ENCODE assay signal across 15 mouse cellular contexts in genomic region chr8:61341587-61342441, GRCm38 (mm10).
DNase-seq lines count a peak whose midpoint lies in the region; ATAC-seq and TF ChIP-seq lines count a peak whose summit lies in the region.
"Had no signal": no experiment of that assay in that cellular context is flagged by ENCODE, and none has a peak within 500 bp of the region (broad histone marks: within the 10 kb centered on the region; RNA-seq: fewer than 3 reads in every experiment).

No protein-coding gene starts in this region.

- H3K4me1 ChIP-seq in hindbrain, postnatal 0 days (ENCODE audit: insufficient read depth, low read length): no peaks in the 10 kb centered on the region
- H3K4me1 ChIP-seq in hindbrain, embryonic 11.5 days (replicated peaks; ENCODE audit: control insufficient read depth, insufficient read depth, low read length): no peaks in the 10 kb centered on the region
- peaks cover 11% of the 10 kb centered on the region for H3K4me1 ChIP-seq in kidney, postnatal 0 days (replicated peaks; ENCODE audit: insufficient read depth, low read length)
- H3K4me1 ChIP-seq: embryonic facial prominence, embryonic 15.5 days had no signal

- no peak overlapping the region for H3K9ac ChIP-seq in hindbrain, postnatal 0 days (replicated peaks; ENCODE audit: low read length)
- no peak overlapping the region for H3K9ac ChIP-seq in hindbrain, embryonic 11.5 days (ENCODE audit: low read depth, low read length)
- no peak overlapping the region for H3K9ac ChIP-seq in kidney, postnatal 0 days (ENCODE audit: low read depth, low read length)
- H3K9ac ChIP-seq: embryonic facial prominence, embryonic 15.5 days; neural tube, embryonic 12.5 days had no signal

- H3K4me3 ChIP-seq in hindbrain, postnatal 0 days (ENCODE audit: low read length): no peak overlapping the region
- H3K4me3 ChIP-seq in hindbrain, embryonic 11.5 days (ENCODE audit: low read depth, low read length): no peak overlapping the region
- no peak overlapping the region for H3K4me3 ChIP-seq in kidney, postnatal 0 days (replicated peaks; ENCODE audit: low read depth, low read length)
- H3K4me3 ChIP-seq: embryonic facial prominence, embryonic 15.5 days; layer of hippocampus, adult 2 months; neural tube, embryonic 12.5 days had no signal

- no peak for TF ChIP-seq CTCF in hindbrain, postnatal 0 days (IDR thresholded peaks at IDR 0.05; ENCODE audit: low read depth)
- no peak for TF ChIP-seq CTCF in kidney, postnatal 0 days (IDR thresholded peaks at IDR 0.05; ENCODE audit: low read depth)

- DNase-seq in hindbrain, postnatal 0 days (ENCODE audit: low spot score): no peak
- no peak for DNase-seq in hindbrain, embryonic 11.5 days (ENCODE audit: low spot score)
- DNase-seq in urinary bladder, adult 18-20 months (ENCODE audit: low spot score in 2 of 2): peak; percentile 37 to 55
- no peak for DNase-seq in urinary bladder, postnatal 4 days (ENCODE audit: low spot score in 2 of 2)
- DNase-seq in kidney, postnatal 0 days (ENCODE audit: low spot score): no peak
- peak; percentile 48 for DNase-seq in yolk sac, embryonic 10.5 days (ENCODE audit: low spot score)
- no peak for DNase-seq in cerebellum, postnatal 10 days
- no peak for DNase-seq in embryo, embryonic 11 days
- DNase-seq: adrenal gland, adult 2 months; cerebellum, postnatal 25 days; heart, postnatal 36 days had no signal

- H3K9me3 ChIP-seq in hindbrain, postnatal 0 days (ENCODE audit: low read length): no peaks in the 10 kb centered on the region
- no peaks in the 10 kb centered on the region for H3K9me3 ChIP-seq in hindbrain, embryonic 11.5 days (ENCODE audit: control insufficient read depth, low read length)
- H3K9me3 ChIP-seq in kidney, postnatal 0 days (replicated peaks; ENCODE audit: low read length): no peaks in the 10 kb centered on the region
- H3K9me3 ChIP-seq: embryonic facial prominence, embryonic 15.5 days; neural tube, embryonic 12.5 days had no signal

- no peak for ATAC-seq in hindbrain, postnatal 0 days
- ATAC-seq in hindbrain, embryonic 11.5 days (ENCODE audit: low FRiP score): no peak
- peak; percentile 61; the same call in 1 of the 2 replicates for ATAC-seq in kidney, postnatal 0 days (replicated peaks; ENCODE audit: low FRiP score, low read depth)
- ATAC-seq: CD4-positive, CD25-positive, alpha-beta regulatory T cell, adult 4 months had no signal

- no peaks in the 10 kb centered on the region for H3K36me3 ChIP-seq in hindbrain, postnatal 0 days (ENCODE audit: insufficient read depth, low read length)
- H3K36me3 ChIP-seq in hindbrain, embryonic 11.5 days (ENCODE audit: control insufficient read depth, insufficient read depth, low read length): no peaks in the 10 kb centered on the region
- H3K36me3 ChIP-seq in kidney, postnatal 0 days (ENCODE audit: insufficient read depth, low read length): no peaks in the 10 kb centered on the region
- H3K36me3 ChIP-seq: embryonic facial prominence, embryonic 15.5 days; neural tube, embryonic 12.5 days had no signal

- no peak overlapping the region for H3K4me2 ChIP-seq in hindbrain, postnatal 0 days (ENCODE audit: low read depth, low read length)
- H3K4me2 ChIP-seq in hindbrain, embryonic 11.5 days (replicated peaks; ENCODE audit: low read depth, low read length): no peak overlapping the region
- H3K4me2 ChIP-seq in kidney, postnatal 0 days (ENCODE audit: low read length): 0 out of 2 replicates have a peak overlapping the region, but pooled peaks have one; percentile 10
- H3K4me2 ChIP-seq: embryonic facial prominence, embryonic 15.5 days had no signal

- H3K27me3 ChIP-seq in hindbrain, postnatal 0 days (ENCODE audit: insufficient read depth, low read length): no peaks in the 10 kb centered on the region
- no peaks in the 10 kb centered on the region for H3K27me3 ChIP-seq in hindbrain, embryonic 11.5 days (ENCODE audit: control insufficient read depth, insufficient read depth, low read length)
- H3K27me3 ChIP-seq in kidney, postnatal 0 days (ENCODE audit: insufficient read depth, low read length): no peaks in the 10 kb centered on the region
- H3K27me3 ChIP-seq: embryonic facial prominence, embryonic 15.5 days; neural tube, embryonic 12.5 days had no signal

- peak overlapping the region; percentile 9; the same call in 1 of the 2 replicates for H3K27ac ChIP-seq in hindbrain, postnatal 0 days
- no peak overlapping the region for H3K27ac ChIP-seq in hindbrain, embryonic 11.5 days (ENCODE audit: low read depth, low read length)
- no peak overlapping the region for H3K27ac ChIP-seq in kidney, postnatal 0 days
- H3K27ac ChIP-seq: embryonic facial prominence, embryonic 15.5 days; layer of hippocampus, adult 2 months; neural tube, embryonic 12.5 days had no signal

- 77% methylated on average over 12 of the region's 12 CpGs for WGBS in hindbrain, postnatal 0 days
- 59% methylated on average over 12 of the region's 12 CpGs for WGBS in hindbrain, embryonic 11.5 days
- 59% methylated on average over 12 of the region's 12 CpGs for WGBS in kidney, postnatal 0 days

Comparison
In these comparisons a context has a peak if more than half of its experiments do, and no peak if none do; other contexts are left out.
1. DNase-seq: peak in urinary bladder, adult 18-20 months (2 of 2) and yolk sac, embryonic 10.5 days (single experiment); none in hindbrain, postnatal 0 days (single experiment), hindbrain, embryonic 11.5 days (single experiment), urinary bladder, postnatal 4 days (0 of 2), kidney, postnatal 0 days (single experiment), cerebellum, postnatal 10 days (0 of 2) and embryo, embryonic 11 days (single experiment).